Mouse (Mus musculus) embryonic facial prominence, embryonic 10.5 days (tissue): ENCODE results near the gene Dtd2. TPM values are rescaled to one million over a fixed set of nuclear protein-coding genes. Genes with fewer than 3 reads are reported as not detected.

Experiments
- polyA plus RNA-seq: library from polyadenylated mRNA; unstranded; fragments of >200 nt; fragmentation: Nextera tagmentation; extraction: Ambion mirVana; gene quantifications from 2 replicates; pipeline ENCODE4 v1.2.1, GENCODE M21; 2016

Gene Dtd2
- polyA plus RNA-seq, 1 experiment from 2014 or later, result 24.3 TPM

Other genes with a start within 250 kb of the Dtd2 start
- 34.1 and 35.1 TPM in 2 replicates for gene Hectd1, start 177.0 kb downstream of the Dtd2 start, polyA plus RNA-seq
- gene Heatr5a, start 35.2 kb downstream of the Dtd2 start, polyA plus RNA-seq, result 12.2 and 13.7 TPM in 2 replicates
- gene Gpr33, start 21.6 kb upstream of the Dtd2 start, polyA plus RNA-seq, result not detected in 2 replicates
- gene Nubpl, start 91.2 kb upstream of the Dtd2 start, polyA plus RNA-seq, result 17.6 and 18.3 TPM in 2 replicates